Mouse (Mus musculus) heart, embryonic 10.5 days (tissue): ENCODE results near the gene Adm. TPM values are rescaled to one million over a fixed set of nuclear protein-coding genes. Genes with fewer than 3 reads are reported as not detected.
A peak's percentile ranks its signal among the peaks of the same experiment; 100 is the strongest.

Experiments
- DNase-seq: peaks from one replicate; pipeline ENCODE4 v3.0.0-alpha.2; 2017; ENCODE audit warnings: low spot score
- H3K27ac ChIP-seq: fragments of 300-500 bp; sonication (generic); 2 replicates; pipeline ENCODE4 v1.5.1; 2016; ENCODE audit warnings: mild to moderate bottlenecking
- H3K27me3 ChIP-seq: fragments of 300-500 bp; sonication (generic); 2 replicates; pipeline ENCODE4 v1.6.1; 2016; ENCODE audit warnings: mild to moderate bottlenecking; ENCODE audit not compliant: poor library complexity, insufficient read depth, severe bottlenecking
- H3K36me3 ChIP-seq: fragments of 300-500 bp; sonication (generic); 2 replicates; pipeline ENCODE4 v1.6.1; 2016; ENCODE audit warnings: mild to moderate bottlenecking, moderate library complexity
- H3K4me1 ChIP-seq: fragments of 300-500 bp; sonication (generic); 2 replicates; pipeline ENCODE4 v1.6.1; 2016; ENCODE audit warnings: mild to moderate bottlenecking
- H3K4me3 ChIP-seq: fragments of 300-500 bp; sonication (generic); 2 replicates; pipeline ENCODE4 v1.5.1; 2016; ENCODE audit warnings: mild to moderate bottlenecking, moderate library complexity
- H3K9me3 ChIP-seq: fragments of 300-500 bp; sonication (generic); 2 replicates; pipeline ENCODE4 v1.6.1; 2016; ENCODE audit warnings: mild to moderate bottlenecking, moderate library complexity
- WGBS: fragments of 180-500 bp; shearing (Covaris S2); methylation state at CpG from one replicate; pipeline ENCODE4 v1.1.7; 2016; 5-methylcytosine and 5-hydroxymethylcytosine counted together
- polyA plus RNA-seq: library from polyadenylated mRNA; unstranded; fragments of >200 nt; fragmentation: Nextera tagmentation; extraction: Ambion mirVana; gene quantifications from 2 replicates; pipeline ENCODE4 v1.2.1, GENCODE M21; 2016

Gene Adm
- polyA plus RNA-seq, 1 experiment from 2014 or later: 13.1 TPM

GRCm38 (mm10) chr7:110651091-110651490 lies 23.6 kb downstream of the Adm start:
- Histone ChIP-seq H3K4me1 (peaks cover 21% of the 10 kb centered on the region), H3K27ac (no peak overlapping the region), H3K9me3 (peaks cover 4% of the 10 kb centered on the region; the same call in 1 of the 2 replicates), H3K4me3 (no peak overlapping the region), H3K36me3 (0 out of 2 replicates have a peak, but pooled peaks cover 3% of the 10 kb centered on the region), H3K27me3 (no peaks in the 10 kb centered on the region)
- WGBS: 81% methylated on average over 6 of the region's 6 CpGs
- no peak for DNase-seq

GRCm38 (mm10) chr7:110655230-110655629 lies 27.8 kb downstream of the Adm start:
- 75% methylated on average over 3 of the region's 3 CpGs for WGBS
- Histone ChIP-seq H3K4me3 (no peak overlapping the region), H3K4me1 (0 out of 2 replicates have a peak, but pooled peaks cover 5% of the 10 kb centered on the region), H3K36me3 (no peaks in the 10 kb centered on the region), H3K27ac (no peak overlapping the region), H3K9me3 (no peaks in the 10 kb centered on the region), H3K27me3 (no peaks in the 10 kb centered on the region)
- no peak for DNase-seq

GRCm38 (mm10) chr7:110655966-110656365 lies 28.5 kb downstream of the Adm start:
- H3K36me3 ChIP-seq: no peaks in the 10 kb centered on the region
- no peak for DNase-seq
- H3K4me3 ChIP-seq: no peak overlapping the region
- H3K27me3 ChIP-seq: no peaks in the 10 kb centered on the region
- 58% methylated on average over 6 of the region's 6 CpGs for WGBS
- H3K9me3 ChIP-seq: no peaks in the 10 kb centered on the region
- H3K27ac ChIP-seq: peak overlapping the region; percentile 23; the same call in 1 of the 2 replicates
- H3K4me1 ChIP-seq: 0 out of 2 replicates have a peak, but pooled peaks cover 5% of the 10 kb centered on the region

GRCm38 (mm10) chr7:110658378-110658928 lies 31.0 kb downstream of the Adm start:
- no peak overlapping the region for H3K27ac ChIP-seq
- no peaks in the 10 kb centered on the region for H3K36me3 ChIP-seq
- H3K4me1 ChIP-seq: 0 out of 2 replicates have a peak, but pooled peaks cover 5% of the 10 kb centered on the region
- H3K9me3 ChIP-seq: no peaks in the 10 kb centered on the region
- WGBS: 66% methylated on average over 3 of the region's 3 CpGs
- H3K27me3 ChIP-seq: no peaks in the 10 kb centered on the region
- no peak overlapping the region for H3K4me3 ChIP-seq
- no peak for DNase-seq

- H3K4me1 ChIP-seq: 0 out of 2 replicates have a peak, but pooled peaks cover 7% of the 10 kb centered on the region
- H3K27ac ChIP-seq: no peak overlapping the region
- no peaks in the 10 kb centered on the region for H3K27me3 ChIP-seq
- DNase-seq: no peak
- no peak overlapping the region for H3K4me3 ChIP-seq
- 79% methylated on average over 4 of the region's 5 CpGs for WGBS
- H3K9me3 ChIP-seq: no peaks in the 10 kb centered on the region
- no peaks in the 10 kb centered on the region for H3K36me3 ChIP-seq
Measured at GRCm38 (mm10) chr7:110666537-110666936, 39.1 kb downstream of the Adm start.

GRCm38 (mm10) chr7:110668247-110668646 lies 40.8 kb downstream of the Adm start:
- Histone ChIP-seq H3K27me3 (no peaks in the 10 kb centered on the region), H3K27ac (no peak overlapping the region), H3K4me3 (no peak overlapping the region), H3K9me3 (no peaks in the 10 kb centered on the region), H3K36me3 (no peaks in the 10 kb centered on the region), H3K4me1 (0 out of 2 replicates have a peak, but pooled peaks cover 7% of the 10 kb centered on the region)
- DNase-seq: no peak
- 76% methylated on average over 6 of the region's 6 CpGs for WGBS

- Histone ChIP-seq H3K4me3 (no peak overlapping the region), H3K9me3 (no peaks in the 10 kb centered on the region), H3K4me1 (0 out of 2 replicates have a peak, but pooled peaks cover 7% of the 10 kb centered on the region), H3K36me3 (no peaks in the 10 kb centered on the region), H3K27me3 (no peaks in the 10 kb centered on the region), H3K27ac (no peak overlapping the region)
- 50% methylated on average over 5 of the region's 5 CpGs for WGBS
- DNase-seq: no peak
Measured at GRCm38 (mm10) chr7:110668756-110669155, 41.3 kb downstream of the Adm start.

- WGBS: 52% methylated on average over 6 of the region's 6 CpGs
- H3K4me1 ChIP-seq: 0 out of 2 replicates have a peak, but pooled peaks cover 7% of the 10 kb centered on the region
- H3K27ac ChIP-seq: no peak overlapping the region
- no peaks in the 10 kb centered on the region for H3K27me3 ChIP-seq
- no peaks in the 10 kb centered on the region for H3K9me3 ChIP-seq
- H3K4me3 ChIP-seq: no peak overlapping the region
- no peak for DNase-seq
- H3K36me3 ChIP-seq: no peaks in the 10 kb centered on the region
Measured at GRCm38 (mm10) chr7:110671121-110671680, 43.7 kb downstream of the Adm start.

Other genes with a start within 250 kb of the Adm start
- 28.6 and 33.4 TPM in 2 replicates for gene Sbf2, start 12.7 kb upstream of the Adm start, polyA plus RNA-seq
- 4.9 and 5.7 TPM in 2 replicates for gene Ampd3, start 140.5 kb downstream of the Adm start, polyA plus RNA-seq
- 29.3 and 31.6 TPM in 2 replicates for gene Rnf141, start 216.8 kb downstream of the Adm start, polyA plus RNA-seq
- 1.6 and 3.6 TPM in 2 replicates for gene Lyve1, start 235.6 kb downstream of the Adm start, polyA plus RNA-seq